Mouse (Mus musculus): ENCODE data around the gene Ptk6. TPM values are rescaled to one million over a fixed set of nuclear protein-coding genes. Genes with fewer than 3 reads are reported as not detected.

The Ptk6 gene
- polyA plus RNA-seq, 1 experiment from 2014 or later = not detected

DNA sequence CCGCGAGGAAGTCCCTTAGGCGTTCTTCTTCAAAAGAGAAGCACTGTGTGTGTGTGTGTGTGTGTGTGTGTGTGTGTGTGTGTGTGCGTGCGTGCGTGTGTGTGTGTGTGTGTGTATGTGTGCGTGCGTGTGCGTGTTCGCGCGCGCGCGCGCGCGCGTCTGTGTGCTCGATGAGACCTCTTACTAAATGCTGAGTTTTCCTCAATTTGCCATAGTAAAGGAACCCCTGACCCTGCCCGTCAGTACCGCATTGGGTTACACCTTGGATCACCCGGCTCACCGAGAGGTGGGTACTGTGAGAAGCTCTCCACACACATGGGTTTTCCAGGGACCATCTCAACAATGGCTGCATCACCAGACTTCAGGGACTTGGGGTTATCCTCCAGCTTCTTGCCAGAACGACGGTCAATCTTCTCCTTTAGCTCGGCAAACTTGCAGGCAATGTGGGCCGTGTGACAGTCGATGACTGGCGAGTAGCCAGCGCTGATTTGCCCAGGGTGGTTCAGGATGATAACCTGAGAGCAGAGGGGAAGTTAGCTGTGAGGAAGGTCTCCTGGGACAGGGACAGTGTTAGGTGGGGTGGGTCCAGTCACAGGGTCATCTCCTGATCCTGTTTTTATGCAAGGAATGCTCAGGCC lies 54.2 kb downstream of the Ptk6 start:
- H3K27me3 ChIP-seq (ENCODE audit: control insufficient read depth, insufficient read depth, low read length) = peaks cover 20% of the 10 kb centered on the region; the same call in 1 of the 2 replicates
- 17% methylated on average over 31 of the region's 31 CpGs for WGBS

DNA sequence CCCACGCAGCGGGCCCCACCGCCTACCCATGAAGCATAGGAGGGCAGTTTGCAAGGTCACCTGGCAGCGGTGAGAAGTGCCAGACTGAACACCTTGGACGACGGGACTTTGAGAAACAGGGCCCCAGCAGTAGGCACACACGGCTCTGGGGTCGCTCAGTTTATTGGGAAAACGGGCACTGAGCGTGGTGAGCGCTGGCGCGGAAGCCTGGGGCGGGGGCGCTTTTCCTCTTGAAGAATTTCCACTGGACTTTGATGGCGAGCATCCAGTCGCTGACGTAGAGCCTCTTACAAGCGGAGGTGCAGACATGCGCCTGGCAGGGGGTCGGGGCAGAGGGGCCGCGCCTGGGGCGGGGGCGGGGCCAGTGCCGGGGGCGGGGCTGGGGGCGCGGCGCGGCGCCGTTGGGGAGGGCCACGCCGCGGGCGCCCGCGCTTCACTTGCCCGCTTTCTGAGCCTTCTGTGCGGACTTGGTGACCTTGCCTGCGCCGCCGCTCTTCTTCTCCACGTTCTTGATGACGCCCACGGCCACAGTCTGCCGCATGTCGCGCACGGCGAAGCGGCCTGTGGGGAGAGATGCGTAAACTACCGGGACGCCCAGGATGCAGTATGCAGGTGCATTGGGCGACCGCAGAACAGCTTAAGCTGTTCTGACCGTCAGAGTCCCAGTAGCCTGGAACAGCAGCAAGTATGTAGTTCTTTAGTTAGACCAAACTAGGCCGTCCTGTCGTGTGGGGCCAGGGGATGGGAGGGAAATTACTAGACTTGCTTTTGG lies 54.9 kb downstream of the Ptk6 start:
- H3K36me3 ChIP-seq (ENCODE audit: control insufficient read depth, insufficient read depth, low read length) = no peaks in the 10 kb centered on the region
- peak overlapping the region; percentile 34 for H3K4me3 ChIP-seq (ENCODE audit: low read depth, low read length)
- 0 out of 2 replicates have a peak, but pooled peaks have one; percentile 34 for ATAC-seq (ENCODE audit: insufficient number of reproducible peaks, insufficient read depth, low FRiP score, low read depth)
- H3K9me3 ChIP-seq (ENCODE audit: control insufficient read depth, low read depth, low read length) = no peaks in the 10 kb centered on the region
- no peak overlapping the region for H3K27ac ChIP-seq (ENCODE audit: low read length)
- H3K27me3 ChIP-seq (ENCODE audit: control insufficient read depth, insufficient read depth, low read length) = peaks cover 20% of the 10 kb centered on the region; the same call in 1 of the 2 replicates
- peak overlapping the region; percentile 80 for H3K4me2 ChIP-seq (replicated peaks; ENCODE audit: low read depth, low read length)
- under 1% methylated on average over 58 of the region's 61 CpGs for WGBS
- H3K9ac ChIP-seq (replicated peaks; ENCODE audit: low read depth, low read length) = no peak overlapping the region
- no peaks in the 10 kb centered on the region for H3K4me1 ChIP-seq (ENCODE audit: control insufficient read depth, insufficient read depth, low read length)

More for the DNA sequence above, 54.2 kb downstream of the Ptk6 start:
- no peak for ATAC-seq (ENCODE audit: insufficient number of reproducible peaks, insufficient read depth, low FRiP score, low read depth)
- H3K4me2 ChIP-seq (replicated peaks; ENCODE audit: low read depth, low read length) = peak overlapping the region; percentile 80
- H3K9ac ChIP-seq (replicated peaks; ENCODE audit: low read depth, low read length) = no peak overlapping the region
- no peaks in the 10 kb centered on the region for H3K36me3 ChIP-seq (ENCODE audit: control insufficient read depth, insufficient read depth, low read length)
- no peaks in the 10 kb centered on the region for H3K9me3 ChIP-seq (ENCODE audit: control insufficient read depth, low read depth, low read length)
- no peaks in the 10 kb centered on the region for H3K4me1 ChIP-seq (ENCODE audit: control insufficient read depth, insufficient read depth, low read length)
- peak overlapping the region; percentile 34 for H3K4me3 ChIP-seq (ENCODE audit: low read depth, low read length)
- H3K27ac ChIP-seq (ENCODE audit: low read length) = no peak overlapping the region

DNA sequence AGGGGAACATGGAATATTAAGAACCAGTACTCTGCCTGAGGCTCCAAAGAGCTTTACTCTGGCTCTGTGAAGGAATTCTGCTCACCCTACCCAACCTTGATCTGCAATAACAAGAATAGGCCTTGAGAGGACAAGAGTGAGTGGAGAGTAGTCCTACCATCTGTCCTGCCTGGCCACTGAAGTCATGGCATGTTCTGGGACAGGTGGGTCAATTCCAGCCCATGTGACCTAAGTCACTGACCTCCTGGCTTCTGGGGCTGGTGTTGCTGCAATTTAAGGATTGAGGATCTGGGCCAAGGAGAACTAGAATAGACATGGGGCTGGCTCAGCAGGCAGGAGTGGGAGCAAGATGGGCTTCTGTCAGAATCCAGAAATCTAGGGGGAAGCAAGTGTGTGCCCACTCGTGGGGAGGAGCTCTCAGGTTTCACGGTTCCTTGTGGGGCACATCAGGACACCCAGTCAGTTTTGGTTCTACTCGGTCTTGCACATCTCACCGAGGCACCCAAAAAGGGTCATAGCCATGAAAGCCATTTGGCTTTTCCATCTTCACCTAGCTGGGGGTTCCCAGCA lies 55.5 kb downstream of the Ptk6 start:
- WGBS = 50% methylated on average over 4 of the region's 4 CpGs

GRCm38 (mm10) chr2:181144675-181145074 lies 57.9 kb downstream of the Ptk6 start:
- no peak overlapping the region for H3K4me3 ChIP-seq (ENCODE audit: low read depth, low read length)
- H3K27ac ChIP-seq (ENCODE audit: low read length) = no peak overlapping the region
- WGBS = 72% methylated on average over 2 of the region's 2 CpGs
- H3K36me3 ChIP-seq (ENCODE audit: control insufficient read depth, insufficient read depth, low read length) = no peaks in the 10 kb centered on the region
- no peak for ATAC-seq (ENCODE audit: insufficient number of reproducible peaks, insufficient read depth, low FRiP score, low read depth)
- H3K27me3 ChIP-seq (ENCODE audit: control insufficient read depth, insufficient read depth, low read length) = peaks cover 20% of the 10 kb centered on the region; the same call in 1 of the 2 replicates
- H3K4me1 ChIP-seq (ENCODE audit: control insufficient read depth, insufficient read depth, low read length) = no peaks in the 10 kb centered on the region
- H3K9ac ChIP-seq (replicated peaks; ENCODE audit: low read depth, low read length) = no peak overlapping the region
- H3K4me2 ChIP-seq (replicated peaks; ENCODE audit: low read depth, low read length) = no peak overlapping the region
- no peaks in the 10 kb centered on the region for H3K9me3 ChIP-seq (ENCODE audit: control insufficient read depth, low read depth, low read length)

More for the DNA sequence above, 55.5 kb downstream of the Ptk6 start:
- Histone ChIP-seq H3K27me3 (ENCODE audit: control insufficient read depth, insufficient read depth, low read length) (peaks cover 20% of the 10 kb centered on the region; the same call in 1 of the 2 replicates), H3K9ac (replicated peaks; ENCODE audit: low read depth, low read length) (no peak overlapping the region), H3K4me2 (replicated peaks; ENCODE audit: low read depth, low read length) (peak overlapping the region; percentile 80; the same call in 1 of the 2 replicates), H3K4me3 (ENCODE audit: low read depth, low read length) (peak overlapping the region; percentile 34; the same call in 1 of the 2 replicates), H3K36me3 (ENCODE audit: control insufficient read depth, insufficient read depth, low read length) (no peaks in the 10 kb centered on the region), H3K4me1 (ENCODE audit: control insufficient read depth, insufficient read depth, low read length) (no peaks in the 10 kb centered on the region), H3K9me3 (ENCODE audit: control insufficient read depth, low read depth, low read length) (no peaks in the 10 kb centered on the region), H3K27ac (ENCODE audit: low read length) (no peak overlapping the region)
- no peak for ATAC-seq (ENCODE audit: insufficient number of reproducible peaks, insufficient read depth, low FRiP score, low read depth)

Other genes with a start within 250 kb of the Ptk6 start
- gene Nkain4, start 248.1 kb downstream of the Ptk6 start, polyA plus RNA-seq (2014; fragmentation: Nextera tagmentation; extraction: Ambion mirVana) = 66.2 and 72.2 TPM in 2 replicates
- 90.4 and 95.0 TPM in 2 replicates for gene Arfgap1, start 235.6 kb downstream of the Ptk6 start, polyA plus RNA-seq (2014; fragmentation: Nextera tagmentation; extraction: Ambion mirVana)
- gene Col20a1, start 216.3 kb downstream of the Ptk6 start, polyA plus RNA-seq (2014; fragmentation: Nextera tagmentation; extraction: Ambion mirVana) = 0.53 and 1.1 TPM in 2 replicates
- 1.5 and 2.2 TPM in 2 replicates for gene Chrna4, start 159.2 kb downstream of the Ptk6 start, polyA plus RNA-seq (2014; fragmentation: Nextera tagmentation; extraction: Ambion mirVana)
- gene Kcnq2, start 67.5 kb downstream of the Ptk6 start, polyA plus RNA-seq (2014; fragmentation: Nextera tagmentation; extraction: Ambion mirVana) = 3.0 TPM in 2 replicates
- 0.23 and 0.28 TPM in 2 replicates for gene Eef1a2, start 45.8 kb downstream of the Ptk6 start, polyA plus RNA-seq (2014; fragmentation: Nextera tagmentation; extraction: Ambion mirVana)
- gene Ppdpf, start 15.5 kb downstream of the Ptk6 start, polyA plus RNA-seq (2014; fragmentation: Nextera tagmentation; extraction: Ambion mirVana) = 354 and 378 TPM in 2 replicates
- gene Srms, start 10.4 kb upstream of the Ptk6 start, polyA plus RNA-seq (2014; fragmentation: Nextera tagmentation; extraction: Ambion mirVana) = 0.15 TPM in 1 of 2 replicates, not detected in the other
- gene Fndc11, start 17.2 kb upstream of the Ptk6 start, polyA plus RNA-seq (2014; fragmentation: Nextera tagmentation; extraction: Ambion mirVana) = 0.29 and 0.36 TPM in 2 replicates
- 1.5 and 1.9 TPM in 2 replicates for gene Helz2, start 39.2 kb upstream of the Ptk6 start, polyA plus RNA-seq (2014; fragmentation: Nextera tagmentation; extraction: Ambion mirVana)
- 14.6 and 15.4 TPM in 2 replicates for gene Gmeb2, start 85.2 kb upstream of the Ptk6 start, polyA plus RNA-seq (2014; fragmentation: Nextera tagmentation; extraction: Ambion mirVana)
- gene Stmn3, start 111.7 kb upstream of the Ptk6 start, polyA plus RNA-seq (2014; fragmentation: Nextera tagmentation; extraction: Ambion mirVana) = 51.9 and 54.8 TPM in 2 replicates
- 48.3 and 57.3 TPM in 2 replicates for gene Rtel1, start 117.0 kb upstream of the Ptk6 start, polyA plus RNA-seq (2014; fragmentation: Nextera tagmentation; extraction: Ambion mirVana)
- gene Zgpat, start 162.1 kb upstream of the Ptk6 start, polyA plus RNA-seq (2014; fragmentation: Nextera tagmentation; extraction: Ambion mirVana) = 32.1 and 37.3 TPM in 2 replicates
- 44.2 and 51.4 TPM in 2 replicates for gene Arfrp1, start 162.6 kb upstream of the Ptk6 start, polyA plus RNA-seq (2014; fragmentation: Nextera tagmentation; extraction: Ambion mirVana)
- gene Lime1, start 177.3 kb upstream of the Ptk6 start, polyA plus RNA-seq (2014; fragmentation: Nextera tagmentation; extraction: Ambion mirVana) = 18.3 and 20.8 TPM in 2 replicates

All from stomach, embryonic 14.5 days (tissue).